Mouse (Mus musculus): ENCODE results near the gene Arfrp1.

Gene Arfrp1

GRCm38 (mm10) chr2:181375787-181376186 lies 10.6 kb upstream of the Arfrp1 start:
- no peak for DNase-seq

- DNase-seq: no peak
These were observed 4.8 kb upstream of the Arfrp1 start for GRCm38 (mm10) chr2:181370001-181370400.

- DNase-seq: no peak
These were observed 461 bp upstream of the Arfrp1 start for GRCm38 (mm10) chr2:181365655-181366075.

- DNase-seq: no peak
These were observed 731 bp downstream of the Arfrp1 start for GRCm38 (mm10) chr2:181364487-181364859.

GRCm38 (mm10) chr2:181363946-181364345 lies 1.3 kb downstream of the Arfrp1 start:
- no peak for DNase-seq

GRCm38 (mm10) chr2:181356780-181357179 lies 8.4 kb downstream of the Arfrp1 start:
- no peak for DNase-seq

- no peak for DNase-seq
These were observed 22.4 kb downstream of the Arfrp1 start for GRCm38 (mm10) chr2:181342766-181343165.

- peak; percentile 71 for DNase-seq
These were observed 24.8 kb downstream of the Arfrp1 start for GRCm38 (mm10) chr2:181340426-181340825.

GRCm38 (mm10) chr2:181334023-181334422 lies 31.2 kb downstream of the Arfrp1 start:
- DNase-seq: peak; percentile 66

- no peak for DNase-seq
These were observed 32.7 kb downstream of the Arfrp1 start for GRCm38 (mm10) chr2:181332542-181332941.

GRCm38 (mm10) chr2:181326098-181326497 lies 39.1 kb downstream of the Arfrp1 start:
- DNase-seq: no peak

GRCm38 (mm10) chr2:181322136-181322535 lies 43.1 kb downstream of the Arfrp1 start:
- DNase-seq: no peak

GRCm38 (mm10) chr2:181320103-181320499 lies 45.1 kb downstream of the Arfrp1 start:
- DNase-seq: no peak

- peak; percentile 80 for DNase-seq
These were observed 45.7 kb downstream of the Arfrp1 start, which contains the start of gene Rtel1 for GRCm38 (mm10) chr2:181319248-181320102. Rtel1 (plus strand) TSS chr2:181319739.

- peak; percentile 84 for DNase-seq
These were observed 51.0 kb downstream of the Arfrp1 start, which contains the start of gene Stmn3 for GRCm38 (mm10) chr2:181314080-181314810. Stmn3 (minus strand) TSS chr2:181314500.

- peak; percentile 75 for DNase-seq
These were observed 51.7 kb downstream of the Arfrp1 start for GRCm38 (mm10) chr2:181313344-181314079.

GRCm38 (mm10) chr2:181313006-181313343 lies 52.2 kb downstream of the Arfrp1 start:
- DNase-seq: peak; percentile 46

GRCm38 (mm10) chr2:181312435-181312834 lies 52.8 kb downstream of the Arfrp1 start:
- DNase-seq: peak; percentile 47
